Mouse (Mus musculus) midbrain, postnatal 0 days (tissue): ENCODE data around the gene Nsfl1c. TPM values are rescaled to one million over a fixed set of nuclear protein-coding genes. Genes with fewer than 3 reads are reported as not detected.
"Not testable (repeated sequence)": the region's sequence is repeated elsewhere in the genome, so short reads cannot be mapped to it uniquely, and the experiment has no call there.

ENCODE experiments used
- ATAC-seq: fragments of 200-750 bp; cut with Nextera tagmentation; 2 replicates; pipeline ENCODE4 v1.8.0; 2017; ENCODE audit warnings: moderate number of reproducible peaks, mild to moderate bottlenecking, moderate TSS enrichment, moderate library complexity; ENCODE audit not compliant: low FRiP score
- DNase-seq: peaks from one replicate; pipeline ENCODE4 v3.0.0-alpha.2; 2015; ENCODE audit warnings: low spot score
- H3K27ac ChIP-seq: fragments of 300-500 bp; sonication (generic); 2 replicates; pipeline ENCODE4 v1.5.1; 2014; ENCODE audit warnings: low read depth, mild to moderate bottlenecking, low read length, mixed read lengths
- H3K27me3 ChIP-seq: fragments of 300-500 bp; sonication (generic); 2 replicates; pipeline ENCODE4 v1.6.1; 2014; ENCODE audit warnings: low read length, control low read depth, mixed read lengths; ENCODE audit not compliant: insufficient read depth
- H3K36me3 ChIP-seq: fragments of 300-500 bp; sonication (generic); 2 replicates; pipeline ENCODE4 v1.6.1; 2014; ENCODE audit warnings: low read length, control low read depth, mixed read lengths; ENCODE audit not compliant: insufficient read depth
- H3K4me1 ChIP-seq: fragments of 300-500 bp; sonication (generic); 2 replicates; pipeline ENCODE4 v1.6.1; 2014; ENCODE audit warnings: mild to moderate bottlenecking, control low read depth, antibody characterized with exemption, low read length, mixed read lengths; ENCODE audit not compliant: insufficient read depth
- H3K4me2 ChIP-seq: fragments of 300-500 bp; sonication (generic); 2 replicates; pipeline ENCODE4 v1.6.1; 2014; ENCODE audit warnings: low read depth, mild to moderate bottlenecking, low read length, mixed read lengths; ENCODE audit not compliant: poor library complexity, severe bottlenecking
- H3K4me3 ChIP-seq: fragments of 300-500 bp; sonication (generic); 2 replicates; pipeline ENCODE4 v1.5.1; 2014; ENCODE audit warnings: low read depth, mild to moderate bottlenecking, low read length, moderate library complexity
- H3K9ac ChIP-seq: fragments of 300-500 bp; sonication (generic); replicated peaks from 2 replicates; pipeline ENCODE4 v1.6.1; 2014; ENCODE audit warnings: mild to moderate bottlenecking, low read length, moderate library complexity, mixed read lengths; ENCODE audit not compliant: poor library complexity, severe bottlenecking
- H3K9me3 ChIP-seq: fragments of 300-500 bp; sonication (generic); 2 replicates; pipeline ENCODE4 v1.6.1; 2016; ENCODE audit warnings: low read length, control low read depth
- CTCF ChIP-seq: IDR thresholded peaks from 2 replicates; pipeline ENCODE4 v1.5.1; 2016; ENCODE audit warnings: antibody characterized with exemption, mild to moderate bottlenecking
- WGBS: fragments of 180-500 bp; shearing (Covaris S2); extraction: QIAGEN DNeasy Blood & Tissue Kit; methylation state at CpG from one replicate; pipeline ENCODE4 v1.1.7; 2014; 5-methylcytosine and 5-hydroxymethylcytosine counted together
- polyA plus RNA-seq: library from polyadenylated mRNA; unstranded; fragments of >200 nt; fragmentation: Nextera tagmentation; extraction: Ambion mirVana; gene quantifications from 2 replicates; pipeline ENCODE4 v1.2.1, GENCODE M21; 2015
- total RNA-seq: library from RNA; depleted of rRNA; stranded (reverse); fragments of >200 nt; gene quantifications from 2 replicates; pipeline ENCODE4 v1.2.3, GENCODE M21; 2014; rRNA removed

Nsfl1c gene
- total RNA-seq: 103 and 107 TPM in 2 replicates
- polyA plus RNA-seq: 244 and 250 TPM in 2 replicates

DNA sequence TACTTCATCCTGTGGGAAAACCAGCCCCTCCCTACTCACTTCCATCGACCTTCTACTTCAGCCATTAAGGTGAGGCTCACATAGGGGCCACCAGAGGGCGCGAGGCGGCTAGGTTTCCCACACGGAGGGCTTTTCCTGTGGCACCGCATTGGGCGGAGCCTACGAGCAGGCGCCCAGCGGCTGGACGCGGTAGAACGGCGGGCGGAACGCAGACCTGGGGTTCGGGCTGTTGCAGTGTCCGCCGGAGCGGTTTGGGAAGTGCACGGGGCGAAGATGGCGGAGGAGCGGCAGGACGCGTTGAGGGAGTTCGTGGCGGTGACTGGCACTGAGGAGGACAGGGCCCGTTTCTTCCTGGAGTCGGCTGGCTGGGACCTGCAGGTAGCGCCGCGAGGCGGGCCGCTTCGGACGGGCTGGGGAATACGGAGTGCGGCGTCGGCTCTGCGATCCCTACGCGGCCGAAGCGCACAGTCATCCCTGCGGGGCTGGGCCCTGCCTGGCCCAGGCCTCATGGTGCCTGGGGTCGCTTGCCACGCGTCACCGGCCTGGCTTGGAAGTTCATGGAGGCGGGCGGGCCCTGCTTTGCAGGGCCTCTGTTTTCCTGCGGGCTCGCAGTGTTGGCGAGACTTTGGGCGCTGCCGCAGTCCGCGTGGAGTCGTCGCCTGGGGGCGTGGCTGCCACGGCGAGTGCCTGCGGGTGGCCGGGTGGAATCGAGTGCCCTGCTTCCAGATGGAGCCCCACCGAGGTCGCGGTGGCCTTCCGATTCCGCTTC lies at the start of gene Nsfl1c:
Gene Nsfl1c (plus strand): TSS at position 148 of the 769 bp plus-strand sequence.
- peak; percentile 98 for TF ChIP-seq CTCF
- Histone ChIP-seq H3K4me1 (no peaks in the 10 kb centered on the region; the same call in 1 of the 2 replicates), H3K27ac (peak within 1 kb of the TSS; percentile 59; the same call in 1 of the 2 replicates), H3K4me3 (peak within 1 kb of the TSS; percentile 72), H3K4me2 (peak within 1 kb of the TSS; percentile 68), H3K36me3 (peaks cover 18% of the 10 kb centered on the region), H3K27me3 (no peaks in the 10 kb centered on the region), H3K9me3 (no peaks in the 10 kb centered on the region), H3K9ac (peak within 1 kb of the TSS; percentile 85)
- ATAC-seq: peak; percentile 100
- DNase-seq: peak; percentile 98
- WGBS: under 1% methylated on average over 73 of the region's 73 CpGs

DNA sequence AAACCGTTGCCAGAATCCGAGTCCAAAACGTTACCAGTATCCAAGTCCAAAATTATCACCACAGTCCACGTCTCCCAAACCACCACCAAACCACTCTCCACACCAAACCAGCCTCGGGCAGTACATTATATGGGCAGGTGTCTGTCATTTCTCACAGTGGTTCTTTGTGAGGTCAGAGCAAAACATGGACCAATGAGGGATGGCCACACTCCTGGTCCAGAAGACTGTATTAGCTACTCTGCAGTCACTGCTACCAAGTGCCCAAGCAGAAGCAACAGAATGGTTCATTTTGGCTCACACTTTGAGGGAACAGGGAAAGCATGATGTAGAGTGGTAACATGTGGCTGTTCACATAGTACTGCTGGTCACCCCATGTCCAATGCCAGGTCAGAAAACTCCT lies 17.9 kb upstream of the Nsfl1c start, which contains the start of gene 4921509C19Rik:
Gene 4921509C19Rik (minus strand): TSS at position 101 of the 400 bp plus-strand sequence.
- not testable (repeated sequence) for H3K4me2 ChIP-seq, H3K4me1 ChIP-seq, H3K9me3 ChIP-seq, ATAC-seq, H3K27ac ChIP-seq, H3K27me3 ChIP-seq, H3K36me3 ChIP-seq, H3K4me3 ChIP-seq, H3K9ac ChIP-seq, DNase-seq
- WGBS: 93% methylated on average over 5 of the region's 5 CpGs

DNA sequence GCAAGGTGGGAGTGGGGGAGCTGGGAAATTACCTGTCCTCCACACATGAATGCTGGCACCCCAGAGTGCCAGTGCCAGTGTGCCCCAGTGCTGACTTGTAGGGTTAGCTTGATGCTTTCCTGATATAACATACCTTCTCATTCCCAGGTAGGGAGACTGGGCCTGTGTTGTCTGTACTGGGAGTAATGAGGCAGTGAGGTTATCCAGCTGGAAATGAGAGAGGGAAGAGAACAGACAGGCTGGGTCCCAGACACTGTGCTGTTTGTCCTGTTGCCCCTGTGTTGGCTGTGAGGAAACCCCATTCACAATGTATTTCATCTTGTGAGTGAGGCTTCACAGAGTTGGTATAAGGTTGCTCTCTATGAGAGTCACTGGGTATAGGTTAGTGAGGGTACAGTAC lies 7.5 kb upstream of the Nsfl1c start:
- no peak overlapping the region for H3K4me2 ChIP-seq
- no peak for TF ChIP-seq CTCF
- no peaks in the 10 kb centered on the region for H3K9me3 ChIP-seq
- no peaks in the 10 kb centered on the region for H3K4me1 ChIP-seq
- DNase-seq: no peak
- H3K27me3 ChIP-seq: no peaks in the 10 kb centered on the region
- no peaks in the 10 kb centered on the region for H3K36me3 ChIP-seq
- no peak overlapping the region for H3K9ac ChIP-seq
- ATAC-seq: no peak
- H3K4me3 ChIP-seq: no peak overlapping the region
- no peak overlapping the region for H3K27ac ChIP-seq

DNA sequence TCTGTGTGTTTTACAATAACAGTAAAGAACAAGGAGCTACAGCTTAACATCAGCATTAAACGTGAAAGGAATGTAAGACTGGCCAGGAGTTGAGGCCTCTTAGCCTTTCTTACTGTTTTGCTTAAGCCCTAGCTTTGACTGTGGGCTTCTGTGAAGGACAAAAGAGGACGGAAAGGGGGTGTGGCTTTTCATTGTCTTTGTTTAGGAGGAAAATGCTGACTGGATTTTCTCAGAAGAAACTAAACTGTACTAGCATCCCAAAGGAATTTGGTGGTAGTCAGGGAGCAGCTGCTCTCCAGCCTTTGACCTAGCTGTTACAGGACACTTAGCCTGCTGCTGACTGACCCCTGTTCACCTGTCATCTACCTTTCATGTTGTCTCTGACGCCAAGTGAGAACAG lies 4.4 kb downstream of the Nsfl1c start:
- Histone ChIP-seq H3K9me3 (no peaks in the 10 kb centered on the region), H3K36me3 (peaks cover 42% of the 10 kb centered on the region), H3K4me2 (no peak overlapping the region), H3K9ac (no peak overlapping the region), H3K27me3 (no peaks in the 10 kb centered on the region), H3K4me1 (no peaks in the 10 kb centered on the region; the same call in 1 of the 2 replicates), H3K27ac (no peak overlapping the region), H3K4me3 (no peak overlapping the region)
- DNase-seq: no peak
- no peak for TF ChIP-seq CTCF
- no peak for ATAC-seq
- 41% methylated on average over 3 of the region's 3 CpGs for WGBS

DNA sequence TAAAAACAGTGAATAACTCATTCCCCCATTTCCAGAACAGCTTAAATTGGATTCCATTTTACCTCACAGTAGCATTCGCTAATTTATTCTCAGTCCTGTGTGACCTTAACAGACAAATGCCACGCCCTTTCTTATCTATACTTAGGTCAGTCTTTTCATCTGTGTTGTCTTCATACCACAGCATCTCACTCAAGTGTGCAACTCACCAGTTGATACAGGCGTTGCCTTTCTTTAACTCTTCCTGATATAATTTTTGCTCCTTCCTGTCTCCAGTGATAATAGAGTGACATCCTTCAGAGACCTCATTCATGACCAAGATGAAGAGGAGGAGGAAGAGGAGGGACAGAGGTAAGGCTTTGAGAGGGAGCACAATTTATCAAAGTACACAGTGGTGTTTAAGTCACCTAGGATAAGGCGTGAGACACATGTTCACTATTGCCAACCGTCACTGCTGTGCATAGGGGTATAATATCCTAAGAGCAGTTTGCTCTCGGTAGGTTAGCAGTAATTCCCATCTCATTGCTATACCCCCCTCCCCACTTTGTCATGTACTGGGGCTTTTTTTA lies 6.5 kb downstream of the Nsfl1c start:
- ATAC-seq (no peak), DNase-seq (no peak)
- Histone ChIP-seq H3K27me3 (no peaks in the 10 kb centered on the region), H3K9ac (no peak overlapping the region), H3K4me3 (no peak overlapping the region), H3K36me3 (peaks cover 57% of the 10 kb centered on the region), H3K4me2 (no peak overlapping the region), H3K4me1 (no peaks in the 10 kb centered on the region; the same call in 1 of the 2 replicates), H3K9me3 (no peaks in the 10 kb centered on the region), H3K27ac (no peak overlapping the region)
- TF ChIP-seq CTCF: no peak
- 97% methylated on average over 6 of the region's 6 CpGs for WGBS

DNA sequence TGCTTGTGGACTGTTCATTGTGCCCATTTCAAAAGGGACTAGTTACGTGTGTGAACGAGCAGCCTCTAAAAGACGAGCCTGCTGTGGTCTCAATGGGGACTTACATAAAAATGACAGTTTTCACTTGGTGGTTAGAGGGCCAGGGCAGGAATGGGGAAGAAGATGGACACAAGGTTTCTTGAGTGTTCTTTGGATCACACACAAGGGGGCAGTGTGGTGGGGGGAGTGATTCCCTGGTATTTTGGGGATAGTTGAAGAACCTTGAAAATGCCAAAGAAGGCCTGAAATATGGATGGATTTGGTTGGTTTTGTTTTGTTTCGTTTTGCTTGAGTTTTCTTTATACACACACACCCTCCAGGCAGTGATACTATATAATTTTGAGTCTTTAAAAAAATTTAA lies 10.2 kb downstream of the Nsfl1c start:
- peaks cover 64% of the 10 kb centered on the region for H3K36me3 ChIP-seq

More for the DNA sequence above, 10.2 kb downstream of the Nsfl1c start:
- H3K27me3 ChIP-seq: no peaks in the 10 kb centered on the region
- DNase-seq (no peak), ATAC-seq (no peak)
- no peak overlapping the region for H3K4me2 ChIP-seq
- no peak overlapping the region for H3K27ac ChIP-seq
- no peaks in the 10 kb centered on the region for H3K9me3 ChIP-seq
- no peak overlapping the region for H3K4me3 ChIP-seq
- H3K4me1 ChIP-seq: no peaks in the 10 kb centered on the region
- H3K9ac ChIP-seq: no peak overlapping the region
- peak; percentile 32 for TF ChIP-seq CTCF
- 91% methylated on average over 4 of the region's 4 CpGs for WGBS
